Mouse (Mus musculus): ENCODE results near the gene Xxylt1.

GRCm38 (mm10) chr16:30948636-30949035 lies 132.6 kb downstream of the Xxylt1 start:
- no peak for TF ChIP-seq CTCF (IDR thresholded peaks at IDR 0.05; ENCODE audit: extremely low read depth, insufficient read depth, insufficient read length, insufficient replicate concordance)
- TF ChIP-seq POLR2A (IDR thresholded peaks at IDR 0.05; ENCODE audit: low read depth, low read length), result no peak

Measured in spleen, adult 2 months (tissue).